ENCODE assay signal across 16 mouse cellular contexts in genomic region chr10:19168362-19168761, GRCm38 (mm10).
DNase-seq lines count a peak whose midpoint lies in the region; ATAC-seq and TF ChIP-seq lines count a peak whose summit lies in the region.
"Had no signal": no experiment of that assay in that cellular context is flagged by ENCODE, and none has a peak within 500 bp of the region (broad histone marks: within the 10 kb centered on the region; RNA-seq: fewer than 3 reads in every experiment).

No protein-coding gene starts in this region.

- intact Hi-C loops in heart, postnatal 36 days (cut with DNase I): loop anchor here (5.0 kb wide), 1 partner anchor 151 kb away; the partner anchor contains the start of gene Tnfaip3

- peak; percentile 74 for DNase-seq in heart, adult 11 months
- no peak for DNase-seq in heart, adult 8-10 months (ENCODE audit: low spot score)
- DNase-seq in heart, postnatal 0 days (ENCODE audit: low spot score): no peak
- no peak for DNase-seq in heart, postnatal 36 days
- peak; percentile 16 for DNase-seq in thymus, postnatal 14 days
- no peak for DNase-seq in thymus, postnatal 36 days
- DNase-seq in lung, adult 2 months: no peak
- DNase-seq in kidney, postnatal 14 days: no peak
- DNase-seq: adrenal gland, postnatal 25 days; cerebellum, adult 8-10 months; gastrocnemius, postnatal 25 days; liver, embryonic 13.5 days; right cerebral cortex, postnatal 4 days had no signal

- no peaks in the 10 kb centered on the region for H3K36me3 ChIP-seq in heart, postnatal 0 days (replicated peaks; ENCODE audit: control insufficient read depth, insufficient read depth, low read length)
- H3K36me3 ChIP-seq: hindbrain, embryonic 15.5 days; liver, embryonic 13.5 days; neural tube, embryonic 15.5 days had no signal

- H3K4me2 ChIP-seq in heart, postnatal 0 days (ENCODE audit: low read depth, low read length): no peak overlapping the region
- H3K4me2 ChIP-seq: forebrain, embryonic 13.5 days; liver, embryonic 13.5 days; neural tube, embryonic 15.5 days had no signal

- TF ChIP-seq CTCF in heart, postnatal 0 days (IDR thresholded peaks at IDR 0.05; ENCODE audit: low read depth): no peak
- no peak for TF ChIP-seq CTCF in lung, adult 2 months (IDR thresholded peaks at IDR 0.05; ENCODE audit: insufficient read depth, low read length)

- no peaks in the 10 kb centered on the region for H3K9me3 ChIP-seq in heart, postnatal 0 days (replicated peaks; ENCODE audit: control insufficient read depth, low read length)
- H3K9me3 ChIP-seq: forebrain, embryonic 13.5 days; hindbrain, embryonic 15.5 days; liver, embryonic 13.5 days; neural tube, embryonic 15.5 days had no signal

- H3K4me3 ChIP-seq in heart, postnatal 0 days (ENCODE audit: low read depth, low read length): no peak overlapping the region
- H3K4me3 ChIP-seq in lung, adult 2 months (replicated peaks; ENCODE audit: extremely low read depth, low read depth, low read length): no peak overlapping the region
- H3K4me3 ChIP-seq: forebrain, embryonic 13.5 days; hindbrain, embryonic 15.5 days; liver, embryonic 13.5 days; neural tube, embryonic 15.5 days had no signal

- H3K27ac ChIP-seq in heart, postnatal 0 days (ENCODE audit: low read depth): peak overlapping the region; percentile 66; the same call in 1 of the 2 replicates
- H3K27ac ChIP-seq: forebrain, embryonic 13.5 days; hindbrain, embryonic 15.5 days; neural tube, embryonic 15.5 days had no signal

- no peak for ATAC-seq in heart, postnatal 0 days (ENCODE audit: insufficient read depth, low read depth)

- TF ChIP-seq POLR2A in lung, adult 2 months (IDR thresholded peaks at IDR 0.05; ENCODE audit: borderline replicate concordance, extremely low read depth, low read depth, low read length): no peak

- no peak overlapping the region for H3K9ac ChIP-seq in heart, postnatal 0 days (replicated peaks; ENCODE audit: low read depth, low read length)
- H3K9ac ChIP-seq: forebrain, embryonic 13.5 days; hindbrain, embryonic 15.5 days; liver, embryonic 13.5 days; neural tube, embryonic 15.5 days had no signal

- H3K4me1 ChIP-seq in heart, postnatal 0 days (ENCODE audit: control insufficient read depth, insufficient read depth): peaks cover 15% of the 10 kb centered on the region
- H3K4me1 ChIP-seq in lung, adult 2 months (ENCODE audit: control insufficient read depth, insufficient read depth, low read length): peaks cover 7% of the 10 kb centered on the region
- H3K4me1 ChIP-seq: forebrain, embryonic 13.5 days; hindbrain, embryonic 15.5 days; neural tube, embryonic 15.5 days had no signal

- no peaks in the 10 kb centered on the region for H3K27me3 ChIP-seq in heart, postnatal 0 days (ENCODE audit: control insufficient read depth, insufficient read depth, low read length)
- H3K27me3 ChIP-seq: forebrain, embryonic 13.5 days; hindbrain, embryonic 15.5 days; liver, embryonic 13.5 days; neural tube, embryonic 15.5 days had no signal

- WGBS in heart, postnatal 0 days: 77% methylated on average over 5 of the region's 5 CpGs
- whole genome bisulfite sequencing in lung, adult 2 months: 84% methylated on average over 5 of the region's 5 CpGs

- no peak for TF ChIP-seq EP300 in heart, postnatal 0 days (IDR thresholded peaks at IDR 0.05; ENCODE audit: low read depth)

Comparison
In these comparisons a context has a peak if more than half of its experiments do, and no peak if none do; other contexts are left out.
1. DNase-seq: peak in heart, adult 11 months (single experiment) and thymus, postnatal 14 days (single experiment); none in heart, adult 8-10 months (single experiment), heart, postnatal 0 days (single experiment), heart, postnatal 36 days (0 of 2), thymus, postnatal 36 days (0 of 2), lung, adult 2 months (single experiment) and kidney, postnatal 14 days (single experiment).